Mouse (Mus musculus) left cerebral cortex, adult 9 months (tissue): Measurements from ENCODE around the gene Ptgs2.

Source experiments
- DNase-seq, 2 experiments: peaks; one replicate each; pipeline ENCODE4 v3.0.0; 2022; ENCODE audit warnings: low spot score in 2 of 2

Gene Ptgs2

DNA sequence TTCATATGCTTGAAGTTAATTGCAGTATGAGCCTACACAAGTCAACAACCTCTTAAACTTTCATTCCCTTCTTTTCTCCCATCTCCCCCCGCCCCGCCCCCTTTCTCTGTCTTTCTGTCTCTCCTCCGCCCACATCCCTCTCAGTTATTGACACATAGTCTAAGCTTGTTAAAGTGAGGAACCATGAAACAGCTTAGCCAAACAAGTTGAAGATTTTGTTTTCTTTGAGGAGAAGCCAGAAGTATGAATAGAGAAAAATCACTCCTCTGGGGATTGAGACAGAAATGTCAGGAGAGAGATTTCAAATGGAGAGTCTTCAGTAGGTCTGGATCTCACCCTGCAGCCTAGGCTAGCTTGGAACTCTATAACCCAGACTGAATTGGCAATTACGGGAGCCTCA is 47.4 kb downstream of the Ptgs2 start:
- no peak for DNase-seq

DNA sequence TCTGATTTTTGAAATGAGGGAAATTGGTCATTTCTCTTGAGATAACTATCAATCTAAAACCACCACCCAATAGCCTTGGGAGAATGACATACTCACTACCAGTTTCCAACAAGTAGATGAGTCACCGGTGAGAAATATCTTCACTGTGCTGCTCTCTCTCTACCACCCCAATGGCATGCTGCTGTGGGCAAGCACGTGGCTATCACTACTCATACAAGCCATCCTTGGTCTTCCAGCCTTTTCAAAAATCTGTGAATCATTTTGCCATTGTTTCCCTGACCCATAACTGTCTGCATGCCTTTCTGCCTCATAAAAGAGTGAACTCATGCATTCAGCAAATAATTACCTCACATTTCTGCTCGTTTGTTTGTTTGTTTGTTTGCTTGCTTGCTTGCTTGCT is 51.6 kb downstream of the Ptgs2 start:
- DNase-seq, result no peak
